Mouse (Mus musculus) G1E (cell line): ENCODE measurements at regions not wholly inside any gene's neighbourhood (a gene's known extent, or its start where the extent isn't known, plus 50 kb on each side); places are given as distances from the start of the nearest gene placed in this dataset.

Source experiments
- CTCF ChIP-seq: IDR thresholded peaks from 2 replicates; pipeline ENCODE4 v1.5.1; 2012; ENCODE audit warnings: low read depth, low read length, inconsistent platforms, mixed read lengths
- GATA1 ChIP-seq: IDR thresholded peaks from 2 replicates; pipeline ENCODE4 v1.6.1; 2012; ENCODE audit warnings: borderline replicate concordance, low read length, inconsistent platforms, mixed read lengths
- POLR2AphosphoS5 ChIP-seq: IDR thresholded peaks from 2 replicates; pipeline ENCODE4 v1.6.1; 2012; ENCODE audit warnings: low read depth, low read length, inconsistent platforms; ENCODE audit not compliant: insufficient replicate concordance
- TAL1 ChIP-seq: conservative IDR thresholded peaks from 2 replicates; pipeline ENCODE4 v1.6.1; 2012; ENCODE audit warnings: low read depth, low read length, inconsistent platforms, mixed read lengths

DNA sequence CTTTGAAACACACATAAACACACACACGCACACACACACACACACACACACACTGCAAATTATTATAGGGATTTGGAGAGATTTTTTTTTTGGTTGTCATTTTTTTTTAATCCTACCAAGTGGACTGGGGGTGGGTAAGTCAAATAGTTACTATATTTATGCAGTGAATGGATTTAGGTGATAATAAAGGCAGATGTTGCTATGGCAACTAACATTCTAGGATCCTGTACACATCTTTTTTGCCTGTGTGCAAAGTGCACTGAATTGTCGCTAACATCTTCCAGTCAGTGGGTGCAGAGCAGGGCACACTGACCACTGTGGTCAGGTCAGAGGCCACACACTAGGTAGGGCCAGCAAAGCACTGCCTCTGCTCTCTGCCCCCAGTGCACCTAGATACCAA is 68.4 kb upstream of the Cacna1e start:
- TF ChIP-seq TAL1 (no peak), CTCF (no peak), GATA1 (no peak), POLR2AphosphoS5 (no peak)
